Mouse (Mus musculus) naive thymus-derived CD4-positive, alpha-beta T cell, adult 2 months (primary cell): ENCODE results near the gene Rora.

ENCODE experiments used
- DNase-seq: peaks from one replicate; pipeline ENCODE4 v3.0.0-alpha.2; 2011; ENCODE audit warnings: low read depth

Gene Rora

DNA sequence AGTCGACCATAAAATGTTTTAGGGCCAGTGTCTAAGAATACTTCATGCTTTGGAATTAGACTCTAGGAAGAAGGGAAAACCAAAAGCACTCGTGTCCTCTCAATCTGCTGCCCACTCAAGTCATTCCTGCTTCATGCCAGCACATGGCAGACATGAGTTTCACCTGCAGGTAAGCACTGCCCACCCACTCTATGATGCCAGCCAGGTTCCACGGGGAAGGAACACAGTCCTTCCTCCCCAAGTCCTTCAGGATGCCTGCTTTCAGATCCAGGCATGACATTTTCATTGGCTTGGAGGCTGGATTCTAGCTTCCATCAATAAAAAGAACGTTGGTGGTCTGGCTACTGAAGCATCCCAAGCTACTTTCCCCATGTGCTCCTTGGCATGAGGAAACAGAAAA lies 166.4 kb downstream of the Rora start:
- DNase-seq = no peak

GRCm38 (mm10) chr9:68820478-68820877 lies 166.9 kb downstream of the Rora start:
- DNase-seq = no peak

DNA sequence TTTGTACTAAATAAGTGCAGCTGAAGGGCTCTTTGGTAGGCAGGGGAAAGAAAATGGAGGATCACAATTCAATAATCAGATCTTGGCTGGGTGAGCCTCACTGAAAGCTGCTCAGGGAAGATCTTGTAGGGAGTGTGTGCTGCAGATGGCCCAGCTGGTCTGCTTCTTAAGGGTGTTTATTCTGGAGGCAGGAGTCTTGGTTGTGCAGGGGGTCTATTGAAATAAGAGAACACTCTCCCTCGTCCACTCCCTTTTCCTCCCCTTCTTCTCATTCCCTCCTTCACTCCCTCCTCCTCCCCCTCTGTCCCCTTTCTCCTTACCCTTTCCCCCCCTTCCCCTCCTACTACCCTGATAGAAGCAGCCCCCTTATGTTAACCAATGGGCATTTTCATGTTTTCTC lies 167.8 kb downstream of the Rora start:
- no peak for DNase-seq

DNA sequence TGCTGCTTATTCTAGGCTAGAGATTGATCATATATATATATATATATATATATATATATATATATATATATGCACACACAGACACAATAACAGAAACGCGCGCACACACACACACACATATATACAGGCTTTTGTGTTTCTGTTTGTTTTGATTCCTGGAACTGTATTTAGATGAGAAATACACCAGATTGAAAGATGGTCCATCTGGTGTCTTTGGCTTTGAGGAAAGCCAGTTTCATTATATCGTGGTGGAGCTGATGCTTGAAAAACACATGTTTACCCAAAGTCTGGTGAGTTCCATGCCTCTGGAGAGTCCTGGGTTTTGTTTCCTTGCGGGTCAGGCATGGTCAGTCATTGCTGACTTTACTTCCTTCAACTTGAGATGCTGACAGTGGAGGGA lies 169.7 kb downstream of the Rora start:
- no peak for DNase-seq

GRCm38 (mm10) chr9:68825107-68825506 lies 171.5 kb downstream of the Rora start:
- no peak for DNase-seq

GRCm38 (mm10) chr9:68825841-68826240 lies 172.3 kb downstream of the Rora start:
- DNase-seq = no peak

- no peak for DNase-seq
These were observed 173.9 kb downstream of the Rora start for GRCm38 (mm10) chr9:68827441-68827840.

DNA sequence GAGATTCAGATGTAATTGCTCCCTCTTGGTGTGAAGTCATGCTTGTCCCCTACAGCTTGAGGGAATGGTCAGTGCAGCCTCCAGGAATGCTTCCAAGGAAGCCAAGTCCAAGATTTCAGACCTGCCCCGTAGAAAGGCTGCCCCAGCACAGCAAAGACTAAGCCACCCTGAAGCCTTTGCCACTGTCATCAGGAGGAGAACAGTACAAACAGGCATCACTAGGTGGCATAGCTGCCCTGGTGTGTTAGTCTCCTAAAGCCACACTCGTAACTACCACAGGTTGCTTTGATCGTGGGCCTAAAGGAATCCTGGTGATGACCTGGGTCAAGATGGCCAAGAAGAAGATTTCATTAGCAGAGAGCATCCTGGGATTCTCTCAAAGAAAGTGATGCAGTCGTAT lies 176.3 kb downstream of the Rora start:
- no peak for DNase-seq

DNA sequence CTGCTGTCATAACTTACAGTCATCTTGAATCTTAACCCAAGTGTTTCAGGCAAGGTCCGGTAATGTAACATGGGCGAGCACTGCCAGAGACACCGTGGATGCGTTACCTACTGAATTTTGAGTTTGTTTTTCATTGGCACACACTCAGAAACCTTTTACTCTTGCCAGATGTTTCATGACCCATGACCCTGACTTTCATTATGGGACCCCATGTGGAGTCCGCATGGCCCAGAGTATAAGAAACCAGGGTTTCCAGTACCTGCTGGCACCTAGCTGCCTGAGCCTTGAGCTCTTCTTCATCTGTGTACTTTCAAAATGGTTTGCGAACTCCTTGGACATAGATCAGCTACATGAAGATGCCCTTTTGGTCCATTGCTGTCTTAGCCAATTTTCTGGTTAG lies 179.7 kb downstream of the Rora start:
- DNase-seq = no peak

- DNase-seq = no peak
These were observed 181.6 kb downstream of the Rora start for GRCm38 (mm10) chr9:68835037-68835649.

GRCm38 (mm10) chr9:68842134-68842892 lies 188.7 kb downstream of the Rora start:
- no peak for DNase-seq

DNA sequence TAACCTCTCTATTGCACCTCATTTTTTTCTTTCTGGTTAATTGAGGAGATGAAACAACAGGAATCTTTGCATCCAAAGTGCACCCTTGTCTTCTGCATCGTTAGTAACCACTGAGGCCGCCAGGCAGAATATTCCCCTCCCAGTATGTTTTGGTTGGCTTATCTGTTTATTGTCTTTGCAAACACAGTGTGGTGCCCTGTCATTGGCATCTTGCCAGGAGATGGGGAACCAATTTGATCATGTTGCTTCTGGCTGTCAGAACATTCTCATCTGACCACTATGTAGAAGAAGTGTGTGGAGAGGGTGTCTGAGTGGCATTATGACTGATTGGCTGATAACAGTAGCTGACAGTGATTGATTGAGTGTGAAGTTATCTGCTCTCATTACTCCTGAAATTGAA lies 192.0 kb downstream of the Rora start:
- DNase-seq = no peak

GRCm38 (mm10) chr9:68850321-68850720 lies 196.7 kb downstream of the Rora start:
- no peak for DNase-seq

- DNase-seq = no peak
These were observed 198.6 kb downstream of the Rora start for GRCm38 (mm10) chr9:68852201-68852600.

DNA sequence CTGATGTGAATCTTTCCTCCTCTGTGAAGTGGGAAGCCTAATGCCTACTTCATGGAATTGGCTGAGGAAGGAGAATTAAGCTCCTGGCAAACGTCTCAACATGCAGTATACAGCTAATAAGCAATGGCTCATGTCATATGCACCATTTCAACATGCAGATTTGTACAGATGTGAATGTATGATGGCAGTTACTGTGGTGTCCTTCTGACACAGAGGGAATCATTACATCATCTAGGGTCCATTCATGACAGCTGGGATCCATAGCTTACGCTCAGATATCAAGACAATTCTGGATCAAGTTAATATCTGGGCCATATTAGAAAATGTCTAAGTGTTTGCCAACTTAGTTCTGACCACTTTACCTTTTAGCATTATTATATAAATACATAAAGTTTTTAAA lies 199.3 kb downstream of the Rora start:
- no peak for DNase-seq

DNA sequence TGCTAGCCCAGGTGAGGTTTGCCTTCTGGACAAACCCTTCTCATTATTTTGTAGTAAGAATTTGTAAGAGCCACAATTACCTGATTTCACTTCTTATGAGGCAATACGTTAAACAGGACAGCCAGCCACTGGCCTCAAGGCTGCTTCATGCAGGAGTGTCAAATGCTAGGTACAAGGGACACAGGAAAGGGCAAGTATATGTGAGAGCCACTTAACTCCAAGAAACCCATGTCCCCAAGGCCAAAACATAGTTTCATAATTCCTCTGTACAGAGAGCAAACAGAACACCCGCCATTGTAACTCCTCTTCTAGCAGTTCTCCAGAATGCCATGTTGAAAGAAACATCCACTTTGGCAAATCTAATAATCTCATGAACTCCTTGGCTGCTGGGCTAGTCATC lies 205.9 kb downstream of the Rora start:
- DNase-seq = no peak

DNA sequence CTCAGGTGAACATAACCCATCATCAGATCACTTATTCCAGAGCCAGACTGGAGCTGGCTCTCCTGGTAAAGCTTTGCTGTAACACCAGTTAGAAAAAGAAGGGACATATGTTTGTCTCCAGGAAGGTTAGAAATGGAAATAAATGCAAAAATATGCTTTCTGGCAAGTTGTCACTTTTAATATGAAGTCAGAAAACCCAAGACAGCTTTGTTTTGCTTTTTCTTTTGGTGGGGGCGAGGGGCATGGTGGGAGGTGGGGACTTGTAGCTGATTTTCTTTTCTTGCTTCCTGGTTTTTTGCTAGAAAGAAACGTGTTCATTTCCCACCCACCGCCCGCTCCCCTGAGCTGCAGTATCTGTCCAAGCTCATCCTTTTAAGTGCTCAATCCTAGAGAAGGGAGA lies 212.7 kb downstream of the Rora start:
- no peak for DNase-seq

GRCm38 (mm10) chr9:68873838-68874237 lies 220.3 kb downstream of the Rora start:
- DNase-seq = no peak

DNA sequence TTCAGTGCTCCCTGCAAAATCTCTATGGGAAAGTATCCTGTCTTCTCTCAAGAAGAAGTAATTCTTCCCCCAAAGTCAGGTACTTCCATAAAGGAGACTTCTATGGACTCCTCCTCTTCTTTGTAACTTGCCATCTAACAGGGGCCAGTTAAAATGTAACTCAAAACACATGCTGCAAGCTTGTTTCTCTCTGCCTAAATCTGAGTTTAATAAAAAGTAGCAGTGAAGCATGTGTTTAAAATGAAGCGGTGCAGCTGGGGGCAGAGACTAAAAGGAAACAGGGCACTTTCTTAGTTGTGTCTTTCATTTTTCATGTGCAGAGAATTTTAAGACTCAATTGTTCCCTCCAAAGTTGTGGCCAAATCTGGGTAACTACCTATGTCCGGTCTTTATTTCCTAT lies 221.0 kb downstream of the Rora start:
- DNase-seq = no peak

DNA sequence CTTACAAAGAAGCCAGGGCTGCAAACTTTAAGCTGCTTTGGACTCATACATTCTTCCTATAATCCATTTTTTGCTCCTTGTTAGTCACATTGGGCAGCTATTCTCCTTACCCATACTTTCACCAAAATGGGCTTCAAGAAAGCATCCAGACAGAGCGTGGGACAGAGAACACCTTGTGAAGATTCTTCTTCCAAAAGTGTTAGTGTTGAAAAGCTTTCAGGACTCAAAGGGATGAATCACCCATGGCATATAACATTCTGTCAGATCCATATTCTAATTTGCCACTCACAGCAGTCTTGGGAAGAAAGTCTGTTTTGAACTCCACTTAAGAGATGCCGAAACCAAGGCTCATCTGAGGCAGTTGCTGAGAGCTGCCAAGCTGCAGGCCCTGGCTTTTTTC lies 222.2 kb downstream of the Rora start:
- no peak for DNase-seq

DNA sequence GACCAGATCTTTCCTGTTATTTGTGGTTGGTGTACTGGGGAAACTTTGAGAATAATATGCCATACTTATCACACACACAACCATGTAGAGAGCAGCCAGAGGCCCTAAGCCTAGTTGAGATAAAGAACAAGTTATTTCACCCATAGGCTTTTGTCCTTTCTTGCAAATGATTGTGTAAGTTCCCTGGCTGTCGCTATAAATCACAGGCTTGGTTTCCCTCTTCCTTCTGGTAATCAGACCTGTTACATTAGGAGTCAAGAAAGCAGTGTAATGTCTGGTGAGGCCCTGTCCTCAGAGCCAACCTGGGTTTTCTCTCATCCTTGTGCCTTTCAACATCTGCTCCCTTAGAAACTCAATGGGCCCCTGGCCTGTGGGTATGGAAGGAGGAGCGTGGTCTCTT lies 222.7 kb downstream of the Rora start:
- DNase-seq = no peak

GRCm38 (mm10) chr9:68881896-68882295 lies 228.3 kb downstream of the Rora start:
- no peak for DNase-seq

GRCm38 (mm10) chr9:68883005-68883404 lies 229.4 kb downstream of the Rora start:
- no peak for DNase-seq

DNA sequence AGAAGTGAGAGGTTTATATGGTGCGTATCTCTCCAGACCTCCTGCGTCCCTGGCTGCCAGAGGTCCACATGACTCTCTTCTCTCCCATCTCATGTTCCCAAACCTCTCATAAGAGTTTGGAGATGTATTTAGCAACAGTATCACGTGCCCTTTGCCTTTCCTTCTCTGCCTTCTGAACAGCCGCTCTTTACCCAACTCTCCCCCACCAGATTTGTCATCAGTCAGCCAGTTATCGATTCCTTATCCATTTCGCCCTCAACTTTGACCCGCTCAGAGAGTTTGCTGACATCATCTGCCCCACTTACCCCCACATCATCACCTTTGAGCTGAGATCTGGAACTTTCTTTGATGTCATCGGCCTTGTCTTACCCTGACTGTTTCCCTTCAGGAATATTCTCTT lies 230.1 kb downstream of the Rora start:
- no peak for DNase-seq
